Mouse (Mus musculus) midbrain, embryonic 13.5 days (tissue): ENCODE results near the gene Sema4f. TPM values are rescaled to one million over a fixed set of nuclear protein-coding genes. Genes with fewer than 3 reads are reported as not detected.

Experiments
- ATAC-seq: fragments of 200-750 bp; cut with Nextera tagmentation; 2 replicates; pipeline ENCODE4 v1.8.0; 2017; ENCODE audit warnings: mild to moderate bottlenecking, moderate TSS enrichment, moderate library complexity
- H3K27ac ChIP-seq: fragments of 300-500 bp; sonication (generic); 2 replicates; pipeline ENCODE4 v1.5.1; 2015; ENCODE audit warnings: inconsistent platforms, mild to moderate bottlenecking, moderate library complexity
- H3K27me3 ChIP-seq: fragments of 300-500 bp; sonication (generic); 2 replicates; pipeline ENCODE4 v1.6.1; 2015; ENCODE audit warnings: mild to moderate bottlenecking, inconsistent platforms
- H3K36me3 ChIP-seq: fragments of 300-500 bp; sonication (generic); 2 replicates; pipeline ENCODE4 v1.6.1; 2015; ENCODE audit warnings: mild to moderate bottlenecking, inconsistent platforms
- H3K4me1 ChIP-seq: fragments of 300-500 bp; sonication (generic); replicated peaks from 2 replicates; pipeline ENCODE4 v1.6.1; 2015; ENCODE audit warnings: inconsistent platforms
- H3K4me2 ChIP-seq: fragments of 300-500 bp; sonication (generic); replicated peaks from 2 replicates; pipeline ENCODE4 v1.6.1; 2015; ENCODE audit warnings: moderate library complexity, mild to moderate bottlenecking, inconsistent platforms
- H3K4me3 ChIP-seq: fragments of 300-500 bp; sonication (generic); replicated peaks from 2 replicates; pipeline ENCODE4 v1.5.1; 2015; ENCODE audit warnings: mild to moderate bottlenecking, inconsistent platforms
- H3K9ac ChIP-seq: fragments of 300-500 bp; sonication (generic); replicated peaks from 2 replicates; pipeline ENCODE4 v1.6.1; 2015; ENCODE audit warnings: mild to moderate bottlenecking, inconsistent platforms
- H3K9me3 ChIP-seq: fragments of 300-500 bp; sonication (generic); 2 replicates; pipeline ENCODE4 v1.6.1; 2016; ENCODE audit warnings: mild to moderate bottlenecking, inconsistent platforms
- WGBS: fragments of 180-500 bp; shearing (Covaris S2); methylation state at CpG from one replicate; pipeline ENCODE4 v1.1.7; 2015; 5-methylcytosine and 5-hydroxymethylcytosine counted together
- polyA plus RNA-seq: library from polyadenylated mRNA; unstranded; fragments of >200 nt; fragmentation: Nextera tagmentation; extraction: Ambion mirVana; gene quantifications from 2 replicates; pipeline ENCODE4 v1.2.1, GENCODE M21; 2015

Gene Sema4f
- polyA plus RNA-seq: 11.0 and 11.6 TPM in 2 replicates

DNA sequence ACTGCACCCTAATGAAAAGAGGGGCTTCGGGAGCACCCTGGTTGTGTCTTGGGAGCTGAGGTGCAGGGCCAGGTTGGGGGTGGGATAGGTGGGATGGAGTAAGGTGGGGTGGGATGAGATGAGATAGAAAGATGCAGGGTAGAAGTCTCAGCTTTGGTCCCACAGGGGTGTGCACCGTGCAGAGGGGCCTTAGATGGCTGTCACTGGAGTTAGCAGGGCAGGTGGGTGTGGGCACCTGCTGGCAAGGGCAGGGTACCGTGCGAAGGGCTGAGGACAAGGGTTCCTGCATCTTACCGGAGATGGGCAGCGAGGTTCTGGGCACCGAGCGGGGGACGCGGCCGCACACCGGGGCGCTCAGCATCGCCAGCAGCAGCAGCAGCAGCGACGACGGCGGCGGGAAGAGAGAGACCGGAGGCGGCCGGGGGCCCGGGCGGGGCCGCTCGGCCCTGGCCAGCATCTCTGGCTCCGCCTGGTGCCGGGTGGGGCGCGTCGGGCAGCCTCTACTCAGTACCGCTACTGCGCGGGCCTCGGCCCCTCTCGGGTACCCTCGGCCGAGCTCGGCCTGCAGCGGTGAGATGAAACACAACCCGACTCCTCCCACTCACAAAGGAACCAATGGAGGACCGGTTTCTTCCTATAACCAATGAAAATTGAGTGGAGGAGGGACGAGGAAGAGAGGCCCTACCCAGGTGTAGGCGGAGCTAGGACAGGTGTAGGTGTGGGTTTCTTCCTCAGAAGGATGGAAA, at the start of gene Sema4f:
Sema4f (minus strand) TSS at position 603 of the 746 bp plus-strand sequence.
- ATAC-seq: peak; percentile 100
- peaks cover 8% of the 10 kb centered on the region; the same call in 1 of the 2 replicates for H3K27me3 ChIP-seq

DNA sequence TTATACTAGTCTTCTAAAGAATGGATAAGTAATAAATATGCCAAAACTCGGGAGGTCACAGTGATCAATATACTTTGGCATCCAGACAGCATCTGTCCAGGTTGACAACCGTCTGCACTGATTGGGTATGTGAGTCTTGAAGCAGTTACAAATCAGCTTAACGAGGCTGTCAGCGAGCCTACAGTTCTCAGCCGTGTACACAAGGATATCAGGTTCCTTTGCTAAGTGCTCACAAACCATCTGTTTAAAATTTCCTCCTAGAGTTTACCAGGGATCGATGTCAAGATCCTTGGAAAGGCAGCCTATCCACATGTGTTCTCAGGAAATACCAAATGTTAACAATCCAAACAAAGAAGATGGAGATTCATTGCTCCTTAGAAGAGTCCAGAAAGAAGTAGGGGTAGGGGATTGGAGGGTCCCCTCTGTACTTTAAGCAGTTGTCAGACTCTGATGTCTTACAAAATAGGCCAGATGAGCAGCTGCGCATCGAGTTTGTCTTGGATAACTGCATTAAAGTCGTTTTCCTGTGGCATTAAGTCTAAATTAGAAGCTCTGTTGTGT, 47.9 kb upstream of the Sema4f start:
- H3K4me2 ChIP-seq: no peak overlapping the region
- H3K27ac ChIP-seq: no peak overlapping the region
- 66% methylated on average over 9 of the region's 9 CpGs for WGBS
- H3K27me3 ChIP-seq: no peaks in the 10 kb centered on the region
- H3K9me3 ChIP-seq: no peaks in the 10 kb centered on the region
- no peaks in the 10 kb centered on the region for H3K36me3 ChIP-seq
- no peaks in the 10 kb centered on the region for H3K4me1 ChIP-seq
- H3K9ac ChIP-seq: no peak overlapping the region
- no peak for ATAC-seq
- H3K4me3 ChIP-seq: no peak overlapping the region

More for the DNA sequence above, at the start of gene Sema4f:
- Histone ChIP-seq H3K4me1 (peaks cover 7% of the 10 kb centered on the region; the same call in 1 of the 2 replicates), H3K4me2 (peak within 1 kb of the TSS; percentile 62), H3K9ac (peak within 1 kb of the TSS; percentile 75), H3K27ac (no peak within 1 kb of the TSS), H3K9me3 (no peaks in the 10 kb centered on the region), H3K4me3 (peak within 1 kb of the TSS; percentile 54), H3K36me3 (peaks cover 13% of the 10 kb centered on the region)
- 2% methylated on average over 43 of the region's 44 CpGs for WGBS

DNA sequence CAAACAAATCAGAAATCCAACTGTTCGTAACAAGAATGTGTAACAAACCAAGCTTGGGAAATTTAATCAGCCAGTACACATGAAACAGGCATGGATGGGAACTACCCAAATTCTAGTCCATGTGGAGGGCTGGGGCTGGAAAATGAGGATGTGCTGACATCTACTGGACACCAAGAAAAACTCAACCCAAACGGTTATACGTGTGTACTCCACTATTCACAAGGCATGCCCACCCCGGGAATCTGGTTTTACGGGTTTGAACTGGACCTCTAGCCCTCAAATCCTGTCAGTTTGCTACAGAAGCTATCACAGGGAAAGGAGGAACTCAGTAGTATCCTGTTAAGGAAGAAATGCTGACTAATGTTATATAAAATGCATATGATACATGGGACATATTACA, 31.5 kb upstream of the Sema4f start:
- Histone ChIP-seq H3K27ac (no peak overlapping the region), H3K9me3 (no peaks in the 10 kb centered on the region), H3K36me3 (no peaks in the 10 kb centered on the region), H3K4me3 (no peak overlapping the region), H3K9ac (no peak overlapping the region), H3K4me2 (no peak overlapping the region), H3K27me3 (0 out of 2 replicates have a peak, but pooled peaks cover 2% of the 10 kb centered on the region), H3K4me1 (no peaks in the 10 kb centered on the region)
- peak; percentile 83 for ATAC-seq
- 15% methylated on average over 5 of the region's 5 CpGs for WGBS

DNA sequence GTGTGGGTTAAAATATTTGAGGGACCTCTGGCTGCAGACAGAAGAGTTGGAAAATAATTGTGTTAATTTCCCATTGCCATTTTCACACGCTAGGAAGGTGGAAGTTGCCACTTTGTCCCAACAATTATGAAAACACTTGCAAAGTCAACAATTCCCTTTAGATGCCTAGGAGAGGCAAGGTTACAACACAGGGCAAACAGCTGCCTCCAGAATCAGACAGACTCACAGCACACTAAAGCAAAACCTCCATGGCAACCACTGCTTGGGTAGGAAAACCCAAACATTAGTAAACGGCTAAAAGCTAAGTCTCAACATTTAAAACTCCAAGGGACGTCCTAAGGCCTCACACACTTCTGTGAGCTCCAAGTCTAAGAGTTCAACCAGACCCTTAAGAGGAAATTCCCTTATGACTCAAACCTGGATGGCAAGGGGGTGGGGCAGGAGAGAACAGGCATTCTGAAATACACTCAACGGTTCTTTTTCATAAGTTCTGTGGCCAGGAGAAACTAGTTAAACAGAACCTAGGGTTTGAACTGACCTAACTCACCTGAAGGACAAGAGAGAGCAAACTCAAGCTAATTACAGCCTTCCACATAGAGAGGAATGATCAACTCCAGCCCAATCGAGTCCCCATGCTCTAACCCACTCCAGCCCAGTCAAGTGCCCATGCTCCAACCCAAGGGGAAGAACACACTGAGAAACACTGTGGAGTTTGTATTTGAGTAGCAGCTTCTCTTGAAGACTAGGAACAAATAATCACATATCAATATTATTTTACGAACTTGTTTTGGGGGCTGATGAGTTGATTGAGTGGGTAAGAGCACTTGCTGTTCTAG, 29.9 kb upstream of the Sema4f start:
- no peaks in the 10 kb centered on the region for H3K4me1 ChIP-seq
- no peaks in the 10 kb centered on the region for H3K9me3 ChIP-seq
- H3K4me2 ChIP-seq: no peak overlapping the region
- 77% methylated on average over 6 of the region's 6 CpGs for WGBS
- H3K4me3 ChIP-seq: no peak overlapping the region
- ATAC-seq: no peak
- H3K27me3 ChIP-seq: 0 out of 2 replicates have a peak, but pooled peaks cover 2% of the 10 kb centered on the region
- no peaks in the 10 kb centered on the region for H3K36me3 ChIP-seq
- no peak overlapping the region for H3K27ac ChIP-seq
- no peak overlapping the region for H3K9ac ChIP-seq

DNA sequence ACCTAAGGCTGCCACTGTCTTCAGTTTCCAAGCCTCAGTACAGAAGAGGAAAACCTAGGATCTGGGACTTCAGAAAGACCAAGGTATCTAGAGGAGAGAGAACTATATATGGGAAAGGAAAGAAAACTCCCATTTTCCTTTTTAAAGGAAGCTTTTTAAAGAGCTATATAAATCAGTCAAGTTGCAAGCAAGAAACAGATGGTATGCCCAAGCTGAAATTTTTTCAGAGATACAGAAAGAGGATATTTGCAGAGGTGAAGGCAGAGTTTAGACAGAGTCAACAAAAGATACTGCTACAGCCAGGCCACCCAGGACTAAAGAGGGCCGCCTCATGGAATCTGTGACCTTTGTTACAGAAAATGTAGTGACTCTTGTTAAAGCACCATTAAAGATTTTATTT, 22.1 kb upstream of the Sema4f start:
- 92% methylated on average over 1 of the region's 1 CpGs for WGBS
- ATAC-seq: no peak

DNA sequence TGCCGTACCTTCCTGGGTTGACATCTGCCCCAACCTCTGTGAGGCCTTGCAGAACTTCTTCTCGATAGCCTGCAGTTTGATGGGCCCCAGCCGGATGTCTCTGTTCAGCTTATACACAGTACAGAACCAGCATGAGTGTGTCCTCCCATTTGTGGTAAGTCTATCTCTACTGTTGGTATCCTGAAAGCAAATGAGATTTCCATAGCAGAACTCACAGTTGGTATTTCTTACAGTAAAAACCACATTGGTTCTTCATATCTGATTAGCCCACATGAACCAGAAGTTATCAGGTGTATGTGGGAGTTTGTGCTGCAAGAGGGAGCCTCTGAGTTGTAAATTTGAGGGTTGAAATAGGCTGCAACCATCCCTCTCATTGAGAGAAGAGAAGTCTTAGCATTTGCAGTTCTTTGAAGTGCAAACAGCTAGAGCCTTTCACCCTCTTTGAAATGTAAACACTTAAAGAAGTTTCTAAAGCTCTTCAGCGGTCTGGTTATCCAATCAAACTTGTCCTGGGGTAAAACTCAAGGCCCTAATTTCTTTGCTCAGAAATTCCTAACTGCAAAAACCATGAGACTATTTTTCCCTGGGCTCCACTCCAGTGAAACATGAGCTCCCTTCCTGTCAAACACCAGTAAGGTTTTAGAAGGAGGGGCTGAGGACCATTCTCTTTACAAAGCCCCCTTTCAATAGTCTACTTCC, 17.1 kb upstream of the Sema4f start:
- ATAC-seq: no peak

More for the DNA sequence above, 22.1 kb upstream of the Sema4f start:
- Histone ChIP-seq H3K9ac (no peak overlapping the region), H3K27me3 (no peaks in the 10 kb centered on the region), H3K4me3 (no peak overlapping the region), H3K27ac (no peak overlapping the region), H3K4me1 (no peaks in the 10 kb centered on the region), H3K36me3 (no peaks in the 10 kb centered on the region), H3K9me3 (no peaks in the 10 kb centered on the region), H3K4me2 (no peak overlapping the region)

DNA sequence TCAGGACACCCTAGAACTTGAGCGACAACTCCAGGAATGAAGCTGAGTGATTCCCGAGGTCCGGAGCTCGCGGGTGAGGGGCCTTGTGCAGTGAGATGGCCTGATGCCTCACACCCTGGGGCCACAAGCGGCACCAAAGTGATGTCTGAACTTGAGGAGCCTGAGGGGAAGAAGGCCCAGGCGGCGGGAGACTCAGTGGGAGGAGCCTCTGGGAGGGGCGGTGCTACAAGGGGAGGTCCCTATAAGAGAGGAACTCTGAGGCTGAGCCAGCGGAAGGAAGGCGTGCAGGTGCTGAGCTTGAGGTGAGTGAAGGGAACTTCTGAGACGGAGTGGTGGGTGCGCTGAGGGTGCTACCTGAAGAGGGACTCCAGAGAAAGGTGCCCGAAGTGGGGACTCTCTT, 7.1 kb upstream of the Sema4f start, which contains the start of gene M1ap:
M1ap (plus strand) TSS at position 252 of the 400 bp plus-strand sequence.
- Histone ChIP-seq H3K4me3 (no peak within 1 kb of the TSS), H3K9me3 (no peaks in the 10 kb centered on the region), H3K4me1 (no peaks in the 10 kb centered on the region), H3K4me2 (no peak within 1 kb of the TSS), H3K36me3 (no peaks in the 10 kb centered on the region), H3K27me3 (no peaks in the 10 kb centered on the region), H3K27ac (no peak within 1 kb of the TSS), H3K9ac (no peak within 1 kb of the TSS)
- WGBS: 75% methylated on average over 14 of the region's 14 CpGs
- no peak for ATAC-seq

More for the DNA sequence above, 17.1 kb upstream of the Sema4f start:
- WGBS: 68% methylated on average over 4 of the region's 4 CpGs
- H3K9me3 ChIP-seq: no peaks in the 10 kb centered on the region; the same call in 1 of the 2 replicates
- H3K4me2 ChIP-seq: no peak overlapping the region
- no peaks in the 10 kb centered on the region for H3K4me1 ChIP-seq
- H3K36me3 ChIP-seq: no peaks in the 10 kb centered on the region
- no peak overlapping the region for H3K4me3 ChIP-seq
- no peak overlapping the region for H3K27ac ChIP-seq
- H3K27me3 ChIP-seq: no peaks in the 10 kb centered on the region
- no peak overlapping the region for H3K9ac ChIP-seq

DNA sequence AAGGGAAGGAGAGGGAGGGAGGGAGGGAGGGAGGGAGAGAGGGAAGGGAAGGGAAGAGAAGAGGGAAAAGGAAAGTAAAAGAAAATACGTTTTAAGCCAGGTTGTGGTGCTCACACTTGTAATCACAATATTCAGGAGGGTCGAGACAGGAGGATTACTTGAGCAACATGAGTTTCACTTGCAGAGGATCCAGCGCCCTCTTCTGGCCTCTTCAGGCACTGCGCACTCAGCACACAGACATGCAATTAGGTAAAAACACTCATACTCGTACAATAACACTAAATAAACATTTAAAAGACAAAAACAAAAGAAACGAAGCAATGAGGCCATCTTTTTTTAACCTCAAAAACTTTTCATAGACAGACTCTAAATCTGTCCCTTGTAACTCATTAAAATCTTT, 6.2 kb upstream of the Sema4f start:
- H3K27me3 ChIP-seq: peaks cover 2% of the 10 kb centered on the region; the same call in 1 of the 2 replicates
- H3K9me3 ChIP-seq: no peaks in the 10 kb centered on the region
- no peak for ATAC-seq
- no peak overlapping the region for H3K27ac ChIP-seq
- H3K4me3 ChIP-seq: no peak overlapping the region
- H3K36me3 ChIP-seq: no peaks in the 10 kb centered on the region
- no peaks in the 10 kb centered on the region for H3K4me1 ChIP-seq
- H3K9ac ChIP-seq: no peak overlapping the region
- no peak overlapping the region for H3K4me2 ChIP-seq
- 58% methylated on average over 6 of the region's 6 CpGs for WGBS

DNA sequence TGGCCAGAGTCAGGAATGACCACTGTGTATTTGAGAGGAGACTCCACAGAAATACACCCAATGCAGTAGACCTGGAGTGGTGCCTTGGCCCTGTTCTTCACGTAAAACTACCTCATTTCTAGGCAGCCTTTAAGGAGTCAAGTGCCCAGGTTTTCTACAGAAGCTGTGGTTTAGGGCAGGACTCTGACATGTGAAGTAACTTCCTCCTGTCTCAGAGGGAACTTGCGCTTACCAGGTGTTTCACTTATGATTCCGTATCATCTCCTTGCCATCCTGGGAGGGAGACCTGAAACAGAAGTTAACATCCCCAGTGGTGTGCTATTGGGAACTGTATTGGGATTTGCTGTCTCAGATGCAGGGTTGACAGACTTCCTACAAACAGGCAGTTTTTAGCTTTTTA, 1.2 kb upstream of the Sema4f start:
- no peak overlapping the region for H3K9ac ChIP-seq
- H3K27me3 ChIP-seq: peaks cover 8% of the 10 kb centered on the region; the same call in 1 of the 2 replicates
- WGBS: 86% methylated on average over 3 of the region's 3 CpGs
- ATAC-seq: no peak
- H3K4me2 ChIP-seq: no peak overlapping the region
- H3K9me3 ChIP-seq: no peaks in the 10 kb centered on the region
- no peaks in the 10 kb centered on the region for H3K36me3 ChIP-seq
- peaks cover 7% of the 10 kb centered on the region; the same call in 1 of the 2 replicates for H3K4me1 ChIP-seq
- no peak overlapping the region for H3K27ac ChIP-seq
- H3K4me3 ChIP-seq: no peak overlapping the region

DNA sequence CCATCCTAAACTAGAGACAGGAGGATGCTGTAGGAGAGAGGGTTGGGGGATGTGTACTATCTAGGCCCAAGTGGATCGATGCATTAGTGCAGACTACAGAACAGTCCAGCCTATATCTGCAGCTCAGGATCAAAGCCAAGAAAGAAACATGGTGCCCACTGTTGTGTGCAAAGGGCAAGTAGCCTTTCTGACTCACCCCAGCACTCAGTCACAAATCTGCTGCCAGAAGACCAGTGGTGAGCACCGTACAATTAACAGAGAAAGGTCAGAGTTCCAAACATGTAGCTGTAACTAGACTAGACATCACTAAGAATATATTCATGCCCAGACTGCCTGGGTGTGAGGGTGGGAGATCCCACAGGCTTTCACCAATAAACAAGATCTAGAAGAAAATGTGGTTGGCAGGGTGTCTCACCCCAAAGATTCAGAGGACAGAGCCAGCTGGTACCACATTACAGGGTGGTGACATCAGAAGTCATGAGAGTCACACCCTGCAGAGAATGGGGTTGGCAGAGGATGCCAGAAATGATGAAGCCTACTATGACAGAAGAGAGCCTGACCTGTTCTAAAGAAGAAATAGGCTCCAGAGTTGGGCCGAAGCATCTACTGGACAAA, 4.8 kb downstream of the Sema4f start:
- Histone ChIP-seq H3K4me2 (no peak overlapping the region), H3K9ac (no peak overlapping the region), H3K9me3 (no peaks in the 10 kb centered on the region), H3K4me3 (no peak overlapping the region), H3K27me3 (no peaks in the 10 kb centered on the region), H3K4me1 (peaks cover 7% of the 10 kb centered on the region; the same call in 1 of the 2 replicates), H3K27ac (no peak overlapping the region), H3K36me3 (peaks cover 38% of the 10 kb centered on the region)
- 87% methylated on average over 3 of the region's 3 CpGs for WGBS
- ATAC-seq: no peak

DNA sequence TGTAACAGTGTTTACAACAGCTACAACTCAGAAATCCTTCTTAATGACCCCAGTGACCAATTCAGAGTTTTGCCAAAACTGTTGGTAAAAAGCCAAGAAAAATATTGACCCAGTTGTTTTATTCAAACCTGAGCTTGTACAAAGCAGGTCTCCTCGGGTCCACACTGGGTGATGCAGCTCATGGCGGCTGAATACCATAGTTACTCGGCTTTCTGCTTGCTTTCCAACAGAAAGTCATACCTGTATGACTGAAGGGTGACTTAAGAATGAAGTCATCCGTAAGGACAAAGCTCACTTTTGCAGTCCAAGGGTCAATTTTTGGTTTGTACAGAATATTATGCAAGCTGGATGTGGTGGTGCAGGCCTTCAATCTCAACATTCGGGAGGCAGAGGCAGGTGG, 12.0 kb downstream of the Sema4f start:
- no peaks in the 10 kb centered on the region for H3K4me1 ChIP-seq
- H3K4me3 ChIP-seq: no peak overlapping the region
- no peaks in the 10 kb centered on the region for H3K9me3 ChIP-seq
- H3K27ac ChIP-seq: no peak overlapping the region
- 81% methylated on average over 5 of the region's 5 CpGs for WGBS
- no peak overlapping the region for H3K4me2 ChIP-seq
- no peak overlapping the region for H3K9ac ChIP-seq
- H3K27me3 ChIP-seq: no peaks in the 10 kb centered on the region
- ATAC-seq: no peak
- peaks cover 43% of the 10 kb centered on the region for H3K36me3 ChIP-seq
